Mouse (Mus musculus) yolk sac, embryonic 10.5 days (tissue): ENCODE results near the gene Zfp771.

Experiments used
- DNase-seq: peaks from one replicate; pipeline ENCODE4 v3.0.0-alpha.2; 2017; ENCODE audit warnings: low spot score

Zfp771 gene

DNA sequence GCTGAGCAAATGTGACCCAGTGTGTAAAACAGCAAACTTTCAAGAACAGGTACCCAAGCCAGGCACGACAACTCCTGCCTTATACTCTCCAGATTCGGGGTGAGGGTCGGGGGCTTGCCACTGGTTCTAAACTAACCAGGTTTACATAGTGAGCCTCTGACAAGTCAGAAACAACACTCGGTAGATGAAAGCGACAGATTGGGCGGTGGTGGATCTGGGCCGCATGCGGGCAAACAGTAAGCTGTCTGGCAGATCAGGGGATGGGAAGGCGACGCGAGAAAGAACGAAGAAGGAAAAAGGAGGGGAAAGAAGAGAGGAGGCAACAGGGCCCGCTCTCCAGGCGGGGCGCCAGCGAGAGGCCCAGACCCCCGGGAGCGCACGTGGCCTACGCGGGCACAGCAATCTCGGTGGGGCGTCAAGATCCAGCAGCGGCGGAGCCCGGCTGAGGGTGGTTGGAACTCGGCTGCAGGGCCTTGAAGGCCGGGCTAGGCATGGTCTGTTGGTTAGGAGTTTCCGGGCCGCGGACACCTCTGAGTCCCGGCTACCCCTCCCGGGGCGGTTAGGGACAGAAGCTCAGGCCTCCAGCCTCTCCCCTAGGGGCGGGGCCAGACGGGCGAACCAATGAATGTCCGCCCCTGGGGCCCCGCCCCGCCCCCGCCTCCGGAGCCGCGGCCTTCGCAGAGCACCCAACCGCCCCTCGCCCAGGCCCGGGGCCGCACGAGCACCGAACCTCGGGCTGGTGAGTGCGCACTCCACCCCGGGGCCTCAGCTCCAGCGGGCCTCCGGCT lies at the start of gene Zfp771:
TSS of gene Zfp771 (plus strand) at position 405 of the 788 bp plus-strand sequence.
- peak; percentile 95 for DNase-seq

DNA sequence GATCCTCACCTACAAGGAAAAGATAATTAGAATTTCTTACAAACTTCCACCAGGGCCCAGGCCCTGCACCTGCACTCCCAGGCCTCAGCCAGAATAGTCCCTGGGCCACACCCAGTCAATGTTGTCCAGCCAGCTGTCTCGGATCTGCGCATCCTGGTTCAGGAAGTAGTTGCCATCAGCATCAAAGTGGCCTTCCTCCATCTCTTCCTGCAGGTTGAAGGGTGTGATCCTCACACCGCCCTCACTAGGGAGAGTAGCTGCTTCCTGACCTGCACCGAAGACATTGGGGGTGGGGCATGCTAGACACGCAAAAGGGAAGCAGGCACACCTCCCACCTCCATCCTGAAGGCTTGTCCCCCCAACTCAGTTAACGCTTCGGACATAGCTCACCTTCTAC lies 49.4 kb upstream of the Zfp771 start:
- DNase-seq: no peak

DNA sequence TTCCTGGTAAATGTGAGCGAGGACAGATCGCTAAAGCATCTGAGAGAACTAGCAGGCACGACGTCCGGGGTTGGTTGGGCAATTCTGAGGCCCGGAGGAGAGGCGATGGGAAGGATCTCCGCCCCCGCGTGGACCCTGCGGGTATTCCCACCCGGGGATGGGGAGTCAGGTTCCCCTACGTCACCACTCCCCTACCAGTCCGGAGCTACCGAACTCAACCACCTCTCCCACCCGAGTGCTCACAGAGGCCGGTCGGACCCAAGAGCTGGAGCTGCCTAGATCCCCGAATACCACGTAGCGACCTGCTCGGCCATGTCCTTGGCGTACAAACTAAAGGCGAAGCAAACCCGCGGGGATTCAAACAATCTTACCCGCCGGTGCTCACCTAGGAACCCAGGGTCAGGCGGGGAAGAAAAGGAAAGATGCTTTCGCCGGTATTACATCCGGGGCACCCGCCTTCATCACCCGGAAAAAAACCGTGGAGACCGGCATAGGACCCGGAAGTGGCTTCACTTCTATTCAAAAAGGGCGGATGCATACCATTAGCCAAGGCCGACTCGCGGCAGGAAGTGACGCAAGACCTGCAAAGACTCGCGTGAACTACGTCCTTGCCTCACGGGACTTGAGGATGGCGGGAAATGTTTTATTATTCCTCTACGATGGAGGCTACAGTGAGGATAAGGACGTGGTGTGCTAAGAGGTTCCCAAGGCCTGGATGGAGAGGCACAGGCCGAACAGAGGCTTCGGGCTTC lies 48.4 kb upstream of the Zfp771 start, which contains the start of gene Cd2bp2:
TSS of gene Cd2bp2 (minus strand) at position 507 of the 752 bp plus-strand sequence.
- DNase-seq: peak; percentile 97

DNA sequence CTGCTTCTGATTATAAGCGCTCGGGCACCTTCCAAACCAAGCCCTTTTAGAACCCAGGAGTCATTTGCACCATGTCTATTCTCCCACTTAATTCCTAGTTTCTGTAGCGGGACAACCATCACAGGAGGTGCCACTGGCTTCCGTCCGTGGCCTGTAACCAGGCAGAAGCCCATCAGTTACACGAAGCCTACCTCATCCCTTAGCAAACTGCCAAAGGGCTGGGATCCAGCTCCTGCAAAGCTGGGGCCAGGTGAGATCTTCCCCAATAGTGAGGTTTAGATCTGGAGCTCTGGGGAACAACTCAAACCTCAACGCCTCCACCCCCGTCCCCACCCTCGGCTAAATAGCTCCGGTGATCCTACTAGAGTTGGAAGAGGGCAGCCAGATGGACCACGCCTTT lies 47.6 kb upstream of the Zfp771 start:
- DNase-seq: no peak

DNA sequence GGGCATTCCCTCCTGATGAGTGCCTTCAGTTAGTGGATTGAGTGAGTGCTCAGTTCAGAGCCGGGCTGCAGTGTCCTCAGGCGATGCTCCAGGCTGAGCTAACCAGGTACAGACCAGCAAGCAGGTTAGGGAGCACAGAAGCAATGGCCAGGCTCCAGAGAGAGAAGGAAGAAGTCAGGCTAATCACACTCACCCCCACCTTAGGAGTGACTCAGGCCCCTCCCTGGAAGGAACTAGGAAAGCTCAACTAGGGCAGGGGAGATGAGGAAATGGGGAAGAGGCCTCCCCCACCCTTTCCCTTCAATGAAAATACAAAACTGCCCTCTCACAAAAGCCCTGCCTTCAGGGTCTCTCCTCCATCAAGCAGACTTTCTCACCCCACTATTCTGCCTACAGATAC lies 37.5 kb upstream of the Zfp771 start:
- DNase-seq: no peak

DNA sequence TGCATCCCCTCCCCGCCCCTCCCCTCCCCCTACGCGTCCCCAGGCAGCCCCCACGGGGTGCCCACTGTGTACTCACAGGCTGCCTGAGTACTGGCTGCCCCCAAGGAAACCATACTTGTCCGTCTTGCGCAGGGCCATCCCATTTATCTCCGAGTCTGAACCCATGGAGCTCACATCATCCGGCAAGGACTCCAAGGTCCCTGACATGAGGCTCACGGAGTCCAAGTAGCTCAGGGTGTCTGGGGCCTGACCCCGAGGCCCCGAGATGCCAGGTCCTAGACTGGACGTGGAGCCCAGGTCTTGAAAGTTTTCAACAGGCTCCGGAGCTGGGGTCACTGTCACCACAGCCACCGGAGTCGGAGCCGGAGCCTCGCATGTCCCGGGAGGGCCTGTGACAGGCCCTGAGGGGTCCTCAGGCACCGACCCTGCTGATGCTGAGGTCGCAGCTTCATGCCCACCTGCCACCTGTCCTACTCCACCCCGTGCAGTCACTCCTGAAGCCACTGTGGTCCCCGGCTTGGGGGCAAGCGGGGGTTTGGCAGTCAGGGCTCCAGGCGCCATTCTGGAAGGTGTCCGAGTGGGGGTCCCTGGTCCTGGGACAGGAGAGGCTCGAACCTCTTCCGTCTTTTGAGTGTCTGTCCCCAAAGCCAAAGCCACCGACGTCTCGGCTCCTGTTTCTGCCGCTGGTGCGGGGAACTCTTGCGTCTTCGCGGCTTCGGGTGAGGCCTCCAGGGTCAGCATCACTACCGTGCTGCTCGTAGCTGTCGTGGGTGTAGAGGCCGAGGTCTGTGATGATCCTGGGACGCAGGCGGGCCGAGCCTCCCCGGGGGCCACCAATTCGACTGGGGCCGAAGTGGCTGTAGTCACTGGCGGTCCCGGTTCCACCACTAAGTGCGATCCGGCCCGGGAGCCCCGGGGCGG lies 36.4 kb upstream of the Zfp771 start:
- DNase-seq: peak; percentile 25

DNA sequence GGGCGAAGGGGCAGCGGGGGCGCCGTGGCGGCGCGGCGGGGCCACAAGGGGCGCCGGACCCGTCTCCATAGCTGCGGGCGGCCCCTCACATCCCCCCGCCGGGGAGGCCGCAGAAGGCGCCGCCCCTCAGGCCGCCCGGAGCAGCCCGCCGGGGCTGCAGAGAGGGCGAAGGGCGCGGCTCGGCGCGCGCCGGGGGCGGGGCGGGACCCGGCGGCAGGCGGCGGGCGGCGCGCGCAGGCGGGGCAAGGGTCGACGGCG lies 35.9 kb upstream of the Zfp771 start, which contains the start of gene Tbc1d10b:
TSS of gene Tbc1d10b (minus strand) at position 174 of the 258 bp plus-strand sequence.
- DNase-seq: no peak

DNA sequence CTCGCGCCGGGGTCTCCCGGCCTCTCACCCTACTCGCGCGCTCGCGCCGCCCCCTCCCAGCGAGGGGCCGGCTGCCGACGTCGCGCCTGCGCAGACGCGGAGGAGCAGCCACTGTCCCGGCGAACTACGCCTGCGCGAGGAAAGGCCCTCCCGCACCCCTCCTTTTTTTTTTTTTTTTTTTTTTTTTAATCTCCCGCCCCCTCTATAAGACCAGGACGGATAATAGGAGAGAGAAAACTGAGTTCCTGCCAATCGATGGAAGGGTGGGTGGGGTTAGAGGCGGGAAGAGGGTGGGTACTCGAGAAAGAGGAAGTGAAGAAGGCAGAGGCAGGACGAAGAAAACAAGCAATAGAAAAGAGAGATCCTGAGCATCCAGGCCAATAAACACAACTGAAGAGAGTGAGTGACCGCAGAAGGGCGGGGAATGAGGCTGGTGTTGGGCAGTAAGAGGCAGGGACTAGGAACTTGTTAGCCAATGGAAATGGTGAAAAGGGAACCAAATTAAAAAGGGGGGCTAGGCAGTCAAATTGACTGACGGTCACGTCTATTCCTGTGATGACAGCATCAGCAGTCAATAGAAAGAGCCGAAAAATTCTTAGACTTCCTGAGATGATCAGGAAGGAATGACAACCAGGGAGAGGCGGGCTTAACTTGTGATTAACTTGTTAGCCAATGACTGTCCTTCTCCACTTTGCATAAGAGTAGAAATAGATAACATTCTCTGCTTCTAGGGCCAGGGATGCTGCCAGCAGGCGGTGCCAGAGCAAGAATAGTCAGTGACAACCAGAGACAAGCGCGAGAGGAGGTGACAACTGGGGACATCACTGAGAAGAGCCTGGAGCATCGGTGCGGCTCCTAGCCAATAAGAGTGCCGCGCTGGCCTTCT lies 35.3 kb upstream of the Zfp771 start, which contains the start of gene Mylpf:
TSS of gene Mylpf (plus strand) at position 338 of the 886 bp plus-strand sequence.
- DNase-seq: peak; percentile 98

DNA sequence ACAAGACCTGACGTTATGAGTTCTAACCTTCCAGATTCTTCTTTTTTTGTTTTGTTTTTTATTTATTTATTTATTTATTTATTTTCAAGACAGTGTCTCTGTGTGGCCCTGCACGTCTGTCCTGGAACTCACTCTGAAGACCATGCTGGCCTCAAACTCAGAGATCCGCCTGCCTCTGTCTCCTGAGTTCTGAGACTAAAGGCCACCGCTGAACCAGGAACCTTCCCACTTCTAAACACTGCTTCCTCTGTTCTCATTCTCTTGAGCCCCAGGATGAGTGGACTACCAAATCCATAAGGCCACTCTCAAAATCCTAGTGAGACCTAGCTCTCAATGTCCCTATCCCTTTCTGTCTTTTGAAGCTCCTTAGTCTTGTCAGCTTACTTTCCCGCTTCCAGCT lies 34.2 kb upstream of the Zfp771 start:
- no peak for DNase-seq

DNA sequence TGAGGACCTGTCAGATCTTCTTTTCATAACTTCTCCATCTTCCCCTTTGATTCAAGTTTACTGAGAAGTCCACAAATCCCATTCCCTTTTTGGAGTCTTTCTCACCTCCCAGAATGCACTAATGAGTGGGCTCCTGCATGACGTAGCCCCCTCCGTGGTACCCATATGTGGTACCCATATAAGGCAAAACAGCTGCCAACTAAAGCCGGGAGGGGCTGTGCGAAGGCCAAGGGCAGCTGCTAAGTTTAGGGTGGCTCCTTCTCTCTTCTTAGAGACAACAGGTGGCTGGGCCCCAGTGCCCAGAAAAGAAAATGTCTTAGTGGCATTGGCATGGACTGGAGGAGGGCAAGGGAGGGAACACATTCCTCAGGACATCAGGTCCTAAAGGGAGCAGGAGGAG lies 33.8 kb upstream of the Zfp771 start:
- no peak for DNase-seq

DNA sequence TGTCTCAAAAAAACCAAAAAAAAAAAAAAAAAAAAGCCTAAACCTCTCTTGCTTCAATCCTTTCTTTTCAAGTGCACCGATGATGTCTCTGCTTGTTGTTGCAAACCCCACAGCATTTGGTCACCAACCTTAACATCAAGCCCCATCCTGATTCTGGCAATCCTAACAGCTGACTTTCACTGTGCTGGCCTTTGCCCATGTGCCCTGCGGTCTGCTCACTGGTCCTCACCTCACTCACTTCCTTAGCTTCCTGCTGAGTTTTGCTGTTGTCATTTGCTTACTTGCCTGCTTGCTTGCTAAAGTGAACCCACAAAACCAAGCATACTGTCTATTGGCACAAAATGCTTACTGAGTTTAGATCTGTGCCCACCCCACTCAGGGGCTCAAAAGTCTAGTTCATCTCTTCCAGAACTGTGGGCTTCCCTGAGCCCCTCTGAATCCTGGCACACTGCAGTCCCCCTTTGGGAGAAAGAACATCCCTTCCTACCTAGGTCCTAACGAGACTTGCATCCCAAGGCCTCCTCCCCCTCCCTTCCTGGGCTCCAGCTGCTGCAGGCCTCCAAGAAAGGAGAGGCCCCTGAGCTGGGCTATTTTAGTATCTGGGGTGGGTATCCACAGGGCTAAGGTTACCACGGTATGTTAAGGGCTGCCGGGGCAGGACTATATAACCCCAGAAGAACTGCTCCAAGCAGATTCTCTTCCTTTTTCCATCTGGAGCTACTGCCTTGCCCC lies 32.9 kb upstream of the Zfp771 start:
- no peak for DNase-seq

DNA sequence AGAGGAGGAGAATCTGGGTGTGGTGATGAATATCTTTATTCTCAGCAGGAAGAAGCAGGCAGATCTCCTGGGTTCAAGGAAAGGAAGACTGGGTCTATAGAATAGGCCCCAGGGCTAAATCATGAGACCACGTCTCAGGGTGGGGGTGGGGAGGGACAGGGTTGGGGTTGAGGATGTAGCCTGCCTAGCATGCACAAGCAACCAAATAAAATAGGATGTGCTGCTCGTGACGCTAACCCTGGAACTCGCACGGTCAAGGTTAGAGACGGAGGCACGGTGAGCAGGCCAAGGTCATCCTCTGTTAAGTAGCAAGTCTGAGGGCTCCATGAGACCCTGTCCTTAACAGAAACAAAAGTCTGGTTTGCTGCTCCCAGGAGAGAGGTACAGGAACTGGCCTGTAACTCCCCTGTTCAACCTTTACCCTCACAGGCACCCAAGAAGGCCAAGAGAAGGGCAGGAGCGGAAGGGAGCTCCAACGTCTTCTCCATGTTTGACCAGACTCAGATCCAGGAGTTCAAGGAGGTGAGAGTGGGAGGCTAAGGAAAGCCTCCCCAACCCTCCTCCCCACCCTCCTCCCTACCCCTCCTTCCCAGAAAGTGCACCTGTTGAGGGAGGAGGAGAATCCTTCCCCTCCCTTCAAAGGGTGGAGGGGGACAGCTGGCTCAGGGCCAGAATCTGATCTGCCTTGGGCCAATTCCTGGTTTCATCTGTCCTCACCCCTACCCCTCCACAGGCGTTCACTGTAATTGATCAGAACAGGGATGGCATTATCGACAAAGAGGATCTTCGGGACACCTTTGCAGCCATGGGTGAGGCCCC lies 31.4 kb upstream of the Zfp771 start:
- DNase-seq: no peak

DNA sequence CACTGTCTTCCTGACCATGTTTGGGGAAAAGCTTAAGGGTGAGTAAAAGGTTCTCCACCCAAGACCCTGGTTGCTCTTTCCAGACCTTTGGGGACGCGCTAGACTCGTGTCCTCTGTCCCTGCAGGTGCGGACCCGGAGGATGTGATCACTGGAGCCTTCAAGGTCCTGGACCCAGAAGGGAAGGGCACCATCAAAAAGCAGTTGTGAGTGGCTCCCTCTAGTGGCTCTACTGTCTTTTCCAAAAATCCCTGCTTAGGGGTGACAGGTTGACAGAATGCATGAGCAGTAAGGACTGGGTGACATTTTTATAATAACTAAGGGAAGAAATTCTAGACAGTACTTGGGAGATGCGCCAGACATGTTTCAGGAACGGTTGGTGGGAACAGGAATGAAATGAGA lies 30.6 kb upstream of the Zfp771 start:
- DNase-seq: no peak

DNA sequence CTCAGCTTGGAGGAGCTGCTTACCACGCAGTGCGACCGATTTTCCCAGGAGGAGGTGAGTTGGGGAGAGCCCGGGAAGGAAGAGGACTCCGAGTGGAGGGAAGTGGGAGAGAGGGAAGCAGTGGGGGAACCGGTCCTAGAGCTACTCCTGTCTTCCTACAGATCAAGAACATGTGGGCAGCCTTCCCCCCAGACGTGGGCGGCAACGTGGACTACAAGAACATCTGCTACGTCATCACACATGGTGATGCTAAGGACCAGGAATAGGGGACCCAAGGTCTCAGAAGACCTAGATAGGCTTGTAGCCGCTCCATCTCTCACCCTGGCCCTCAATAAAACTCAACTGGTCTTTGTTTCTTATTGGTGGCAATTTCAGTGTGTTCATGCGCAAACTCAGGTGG lies 30.1 kb upstream of the Zfp771 start:
- DNase-seq: no peak

DNA sequence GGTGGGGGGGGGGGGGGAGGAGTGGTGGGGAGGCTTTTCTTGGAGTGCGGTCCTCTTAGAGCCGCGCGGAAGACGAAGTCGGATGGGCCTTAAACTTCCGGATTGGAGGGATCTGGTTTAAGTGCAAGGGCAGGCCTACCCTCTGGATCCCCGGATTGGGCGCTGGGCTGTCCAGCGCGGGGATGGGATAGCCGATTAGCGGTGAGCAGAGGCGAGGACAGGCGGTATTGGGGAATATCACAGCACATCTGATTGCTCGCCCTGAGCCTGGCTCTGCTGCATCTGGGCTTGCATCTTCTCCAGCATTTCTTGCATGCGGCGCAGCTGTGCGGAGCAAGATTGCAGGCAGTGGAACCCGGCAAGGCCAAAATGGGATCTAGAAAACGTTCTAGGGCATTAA lies 29.6 kb upstream of the Zfp771 start:
- DNase-seq: peak; percentile 24

DNA sequence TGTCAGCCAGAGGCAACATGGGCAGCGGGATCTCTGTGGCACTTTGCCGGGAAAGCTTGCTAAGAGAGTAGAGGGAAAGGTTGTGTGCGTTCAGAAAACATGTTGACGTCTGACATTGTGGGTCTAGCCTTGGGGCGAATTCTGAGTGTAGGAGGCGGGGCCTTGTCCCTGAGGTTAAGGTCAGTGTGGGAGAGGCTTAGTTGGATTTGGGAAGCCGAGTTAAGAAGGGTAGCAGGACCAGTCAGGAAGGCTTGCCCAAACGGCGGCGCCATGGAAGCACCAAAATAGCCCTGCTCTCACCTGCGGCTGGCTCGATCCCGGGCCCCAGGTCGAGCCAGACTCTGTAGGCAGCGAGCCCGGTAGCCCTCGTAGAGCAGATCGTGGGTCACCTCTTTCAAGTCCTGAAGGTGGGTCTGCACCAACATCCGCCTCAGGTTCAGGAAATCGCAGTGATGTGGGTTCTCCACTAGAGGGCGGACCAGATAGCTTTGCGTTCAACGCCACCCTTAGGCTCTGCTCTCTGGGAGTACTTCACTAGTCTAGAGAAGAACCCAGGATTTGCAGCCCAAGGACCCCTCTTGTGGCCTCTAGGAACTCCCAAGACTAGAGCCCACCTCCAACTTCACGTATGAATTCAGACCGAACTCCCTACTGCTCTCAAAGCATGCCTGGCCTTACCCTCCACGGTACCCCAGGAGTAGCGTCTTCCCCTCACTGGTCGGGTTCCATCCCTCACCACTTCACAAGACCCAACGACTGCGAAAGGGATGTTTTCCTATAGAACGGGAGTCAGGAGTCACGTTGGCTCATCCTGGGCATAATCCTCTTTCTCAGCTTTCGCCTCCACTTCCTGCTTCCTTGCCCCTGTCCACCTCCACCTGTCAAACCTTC lies 28.8 kb upstream of the Zfp771 start:
- DNase-seq: peak; percentile 68

DNA sequence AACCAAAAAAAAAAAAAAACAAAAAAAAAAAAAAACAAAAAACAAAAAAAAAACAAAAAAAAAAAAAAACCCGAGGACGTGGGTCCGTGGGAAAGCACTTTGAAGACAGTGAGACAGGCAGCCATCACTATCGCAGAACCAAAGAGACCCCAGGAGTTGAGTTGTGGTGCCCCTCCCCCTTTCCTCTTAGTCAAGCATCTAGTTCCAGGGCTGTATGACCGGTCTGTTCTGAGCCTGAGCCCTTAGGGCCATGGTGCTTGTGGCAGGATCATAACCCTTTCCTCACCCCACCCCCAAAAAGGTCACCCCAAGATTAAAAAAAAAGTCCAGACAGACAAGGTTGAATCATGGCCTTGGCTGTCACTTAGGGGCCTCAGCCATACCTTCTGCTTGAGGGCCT lies 27.8 kb upstream of the Zfp771 start:
- DNase-seq: no peak

DNA sequence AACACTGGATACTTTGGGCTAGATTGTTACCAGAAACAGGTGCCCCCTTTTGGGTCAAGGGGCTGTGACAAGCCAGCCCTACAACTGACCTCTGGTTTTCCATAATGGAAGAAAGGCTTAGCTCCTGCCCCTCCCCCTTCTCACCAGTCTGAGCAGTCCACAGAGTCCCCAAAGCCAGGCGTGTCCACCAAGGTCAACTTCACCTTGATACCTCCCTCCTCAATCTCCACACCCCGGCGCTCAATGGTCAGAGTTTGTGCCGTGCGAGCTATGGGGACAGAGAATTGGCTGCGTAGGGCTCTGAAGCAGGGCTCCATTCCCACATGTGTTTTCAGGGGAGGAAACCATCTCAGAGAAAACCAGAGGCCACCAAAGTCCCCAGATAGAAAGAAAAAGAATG lies 26.6 kb upstream of the Zfp771 start:
- DNase-seq: no peak
